Mouse (Mus musculus) midbrain, embryonic 14.5 days (tissue): ENCODE data around the gene Col5a3. TPM values are rescaled to one million over a fixed set of nuclear protein-coding genes. Genes with fewer than 3 reads are reported as not detected.
A peak's percentile ranks its signal among the peaks of the same experiment; 100 is the strongest.

Experiments
- ATAC-seq: fragments of 200-750 bp; cut with Nextera tagmentation; 2 replicates; pipeline ENCODE4 v1.8.0; 2017; ENCODE audit warnings: moderate number of reproducible peaks, moderate library complexity; ENCODE audit not compliant: low FRiP score, low TSS enrichment
- DNase-seq: peaks from one replicate; pipeline ENCODE4 v3.0.0-alpha.2; 2015
- H3K27ac ChIP-seq: fragments of 300-500 bp; sonication (generic); replicated peaks from 2 replicates; pipeline ENCODE4 v1.5.1; 2014; ENCODE audit warnings: mild to moderate bottlenecking, low read depth, low read length, moderate library complexity
- H3K27me3 ChIP-seq: fragments of 300-500 bp; sonication (generic); 2 replicates; pipeline ENCODE4 v1.6.1; 2014; ENCODE audit warnings: low read length, control low read depth, mixed read lengths; ENCODE audit not compliant: control insufficient read depth, insufficient read depth
- H3K36me3 ChIP-seq: fragments of 300-500 bp; sonication (generic); 2 replicates; pipeline ENCODE4 v1.6.1; 2014; ENCODE audit warnings: low read length, control low read depth; ENCODE audit not compliant: control insufficient read depth, insufficient read depth
- H3K4me1 ChIP-seq: fragments of 300-500 bp; sonication (generic); 2 replicates; pipeline ENCODE4 v1.6.1; 2014; ENCODE audit warnings: mild to moderate bottlenecking, antibody characterized with exemption, low read length, control low read depth; ENCODE audit not compliant: control insufficient read depth, insufficient read depth
- H3K4me2 ChIP-seq: fragments of 300-500 bp; sonication (generic); 2 replicates; pipeline ENCODE4 v1.6.1; 2014; ENCODE audit warnings: mild to moderate bottlenecking, low read length, moderate library complexity
- H3K4me3 ChIP-seq: fragments of 300-500 bp; sonication (generic); replicated peaks from 2 replicates; pipeline ENCODE4 v1.5.1; 2014; ENCODE audit warnings: low read depth, low read length
- H3K9ac ChIP-seq: fragments of 300-500 bp; sonication (generic); replicated peaks from 2 replicates; pipeline ENCODE4 v1.6.1; 2014; ENCODE audit warnings: mild to moderate bottlenecking, low read length, moderate library complexity
- H3K9me3 ChIP-seq: fragments of 300-500 bp; sonication (generic); 2 replicates; pipeline ENCODE4 v1.6.1; 2016; ENCODE audit warnings: low read length, control low read depth, mixed read lengths; ENCODE audit not compliant: control insufficient read depth
- WGBS: fragments of 180-500 bp; shearing (Covaris S2); extraction: QIAGEN DNeasy Blood & Tissue Kit; methylation state at CpG from one replicate; pipeline ENCODE4 v1.1.7; 2014; 5-methylcytosine and 5-hydroxymethylcytosine counted together
- polyA plus RNA-seq: library from polyadenylated mRNA; unstranded; fragments of >200 nt; fragmentation: Nextera tagmentation; extraction: Ambion mirVana; gene quantifications from 2 replicates; pipeline ENCODE4 v1.2.1, GENCODE M21; 2014

Col5a3 gene
- polyA plus RNA-seq, 1 experiment from 2014 or later: 0.45 TPM

GRCm38 (mm10) chr9:20818236-20818635 lies 3.4 kb upstream of the Col5a3 start, which contains the start of gene Rdh8:
TSS of gene Rdh8 (plus strand) at chr9:20818503.
- Histone ChIP-seq H3K36me3 (no peaks in the 10 kb centered on the region), H3K4me3 (no peak within 1 kb of the TSS), H3K27ac (no peak within 1 kb of the TSS), H3K27me3 (no peaks in the 10 kb centered on the region), H3K4me1 (peaks cover 6% of the 10 kb centered on the region; the same call in 1 of the 2 replicates), H3K4me2 (no peak within 1 kb of the TSS), H3K9ac (no peak within 1 kb of the TSS), H3K9me3 (no peaks in the 10 kb centered on the region)
- DNase-seq: no peak
- 91% methylated on average over 6 of the region's 6 CpGs for WGBS
- ATAC-seq: no peak

- no peaks in the 10 kb centered on the region for H3K36me3 ChIP-seq
- H3K4me2 ChIP-seq: no peak overlapping the region
- H3K9ac ChIP-seq: no peak overlapping the region
- DNase-seq (peak; percentile 35), ATAC-seq (no peak)
- H3K9me3 ChIP-seq: no peaks in the 10 kb centered on the region
- no peak overlapping the region for H3K27ac ChIP-seq
- H3K27me3 ChIP-seq: 0 out of 2 replicates have a peak, but pooled peaks cover 4% of the 10 kb centered on the region
- 16% methylated on average over 19 of the region's 19 CpGs for WGBS
- H3K4me1 ChIP-seq: peaks cover 6% of the 10 kb centered on the region; the same call in 1 of the 2 replicates
- no peak overlapping the region for H3K4me3 ChIP-seq
Measured at GRCm38 (mm10) chr9:20812537-20813271, 2.2 kb downstream of the Col5a3 start.

GRCm38 (mm10) chr9:20810773-20811172 lies 4.1 kb downstream of the Col5a3 start:
- Histone ChIP-seq H3K4me3 (no peak overlapping the region), H3K27me3 (0 out of 2 replicates have a peak, but pooled peaks cover 4% of the 10 kb centered on the region), H3K9ac (no peak overlapping the region), H3K4me1 (peaks cover 6% of the 10 kb centered on the region; the same call in 1 of the 2 replicates), H3K4me2 (no peak overlapping the region), H3K27ac (no peak overlapping the region), H3K9me3 (no peaks in the 10 kb centered on the region), H3K36me3 (no peaks in the 10 kb centered on the region)
- 71% methylated on average over 1 of the region's 1 CpGs for WGBS
- DNase-seq (no peak), ATAC-seq (no peak)

GRCm38 (mm10) chr9:20810271-20810670 lies 4.6 kb downstream of the Col5a3 start:
- 58% methylated on average over 4 of the region's 4 CpGs for WGBS

GRCm38 (mm10) chr9:20805706-20806105 lies 9.2 kb downstream of the Col5a3 start:
- no peak overlapping the region for H3K4me3 ChIP-seq
- no peak overlapping the region for H3K9ac ChIP-seq
- H3K27ac ChIP-seq: no peak overlapping the region
- no peaks in the 10 kb centered on the region for H3K36me3 ChIP-seq
- H3K27me3 ChIP-seq: no peaks in the 10 kb centered on the region
- no peaks in the 10 kb centered on the region for H3K4me1 ChIP-seq
- H3K9me3 ChIP-seq: peaks cover 9% of the 10 kb centered on the region
- 71% methylated on average over 5 of the region's 5 CpGs for WGBS
- H3K4me2 ChIP-seq: no peak overlapping the region
- DNase-seq: no peak
- ATAC-seq: no peak

More at GRCm38 (mm10) chr9:20810271-20810670, 4.6 kb downstream of the Col5a3 start:
- ATAC-seq (no peak), DNase-seq (no peak)
- Histone ChIP-seq H3K4me3 (no peak overlapping the region), H3K9ac (no peak overlapping the region), H3K4me2 (no peak overlapping the region), H3K27me3 (0 out of 2 replicates have a peak, but pooled peaks cover 4% of the 10 kb centered on the region), H3K9me3 (no peaks in the 10 kb centered on the region), H3K4me1 (peaks cover 6% of the 10 kb centered on the region; the same call in 1 of the 2 replicates), H3K36me3 (no peaks in the 10 kb centered on the region), H3K27ac (no peak overlapping the region)

GRCm38 (mm10) chr9:20805159-20805495 lies 9.7 kb downstream of the Col5a3 start:
- no peak for DNase-seq

GRCm38 (mm10) chr9:20804266-20805158 lies 10.4 kb downstream of the Col5a3 start:
- 77% methylated on average over 13 of the region's 13 CpGs for WGBS
- DNase-seq (peak; percentile 34), ATAC-seq (no peak)
- Histone ChIP-seq H3K27me3 (no peaks in the 10 kb centered on the region), H3K9me3 (peaks cover 9% of the 10 kb centered on the region), H3K4me1 (no peaks in the 10 kb centered on the region), H3K4me3 (no peak overlapping the region), H3K9ac (no peak overlapping the region), H3K36me3 (no peaks in the 10 kb centered on the region), H3K27ac (no peak overlapping the region), H3K4me2 (no peak overlapping the region)

More at GRCm38 (mm10) chr9:20805159-20805495, 9.7 kb downstream of the Col5a3 start:
- no peak overlapping the region for H3K4me2 ChIP-seq
- no peaks in the 10 kb centered on the region for H3K4me1 ChIP-seq
- peaks cover 9% of the 10 kb centered on the region for H3K9me3 ChIP-seq
- no peaks in the 10 kb centered on the region for H3K36me3 ChIP-seq
- no peak overlapping the region for H3K27ac ChIP-seq
- no peak for ATAC-seq
- no peak overlapping the region for H3K4me3 ChIP-seq
- H3K27me3 ChIP-seq: no peaks in the 10 kb centered on the region
- H3K9ac ChIP-seq: no peak overlapping the region
- WGBS: 89% methylated on average over 3 of the region's 3 CpGs

- Histone ChIP-seq H3K9ac (no peak overlapping the region), H3K4me3 (no peak overlapping the region), H3K27ac (peak overlapping the region; percentile 38; the same call in 1 of the 2 replicates), H3K9me3 (no peaks in the 10 kb centered on the region), H3K4me1 (no peaks in the 10 kb centered on the region), H3K36me3 (no peaks in the 10 kb centered on the region), H3K4me2 (no peak overlapping the region), H3K27me3 (no peaks in the 10 kb centered on the region)
- ATAC-seq (peak; percentile 53; the same call in 1 of the 2 replicates), DNase-seq (peak; percentile 43)
- 47% methylated on average over 7 of the region's 7 CpGs for WGBS
Measured at GRCm38 (mm10) chr9:20794108-20794806, 20.6 kb downstream of the Col5a3 start.
